Mouse (Mus musculus): ENCODE results near the gene Gfra1. TPM values are rescaled to one million over a fixed set of nuclear protein-coding genes. Genes with fewer than 3 reads are reported as not detected.

Gene Gfra1
- polyA plus RNA-seq, 1 experiment from 2014 or later, result 40.4 TPM

DNA sequence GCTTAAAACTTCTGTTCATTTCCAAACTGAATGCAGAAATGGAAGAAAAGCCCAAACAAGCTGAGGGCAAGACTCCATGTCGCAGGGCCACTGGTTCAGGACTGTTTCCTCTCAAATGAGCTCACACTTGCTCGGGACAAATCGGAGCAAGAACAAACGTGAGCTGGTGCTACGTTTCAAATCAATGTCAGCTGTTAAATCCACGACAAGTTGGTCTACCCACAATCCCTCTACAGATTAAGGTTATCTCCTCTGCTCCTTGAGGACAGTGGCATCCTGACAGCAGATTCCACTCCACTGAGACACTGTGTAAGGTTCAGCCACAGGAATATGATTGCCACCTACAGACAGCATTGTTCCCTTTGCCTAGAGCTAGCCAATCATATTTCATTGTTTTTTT is 4.4 kb downstream of the Gfra1 start:
- H3K36me3 ChIP-seq (ENCODE audit: control insufficient read depth, insufficient read depth, low read length), result no peaks in the 10 kb centered on the region
- 71% methylated on average over 6 of the region's 6 CpGs for WGBS
- peaks cover 23% of the 10 kb centered on the region for H3K4me1 ChIP-seq (ENCODE audit: control insufficient read depth, insufficient read depth, low read length)
- no peak overlapping the region for H3K4me3 ChIP-seq (ENCODE audit: low read depth, low read length)
- no peak overlapping the region for H3K27ac ChIP-seq (ENCODE audit: low read depth, low read length)
- DNase-seq (ENCODE audit: low spot score), result no peak
- peak overlapping the region; percentile 14; the same call in 1 of the 2 replicates for H3K4me2 ChIP-seq (ENCODE audit: low read depth)
- no peaks in the 10 kb centered on the region for H3K9me3 ChIP-seq (ENCODE audit: control insufficient read depth, low read length)
- no peak for ATAC-seq (ENCODE audit: insufficient read depth, low FRiP score, low TSS enrichment)
- H3K9ac ChIP-seq (ENCODE audit: low read length), result no peak overlapping the region
- peaks cover 11% of the 10 kb centered on the region for H3K27me3 ChIP-seq (ENCODE audit: control insufficient read depth, insufficient read depth, low read length)

DNA sequence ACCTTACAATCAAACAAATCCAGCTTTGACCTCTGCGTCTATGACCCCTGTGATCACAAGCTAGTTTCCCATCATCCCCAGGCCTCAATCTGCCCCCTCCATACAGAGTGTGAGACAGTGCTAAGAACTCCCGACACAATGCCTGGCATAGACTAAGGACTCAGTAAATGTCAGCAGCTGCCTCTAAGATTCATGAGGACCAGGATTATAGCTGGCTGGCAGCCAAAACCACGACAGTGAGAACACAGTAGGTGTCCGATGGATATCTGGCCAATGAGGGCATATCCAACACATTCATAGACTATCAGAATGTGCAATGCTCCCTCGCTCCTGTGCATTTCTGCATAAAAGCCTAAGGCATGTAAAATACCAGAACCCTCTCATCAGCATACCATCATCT is 5.0 kb downstream of the Gfra1 start:
- peaks cover 23% of the 10 kb centered on the region for H3K4me1 ChIP-seq (ENCODE audit: control insufficient read depth, insufficient read depth, low read length)
- no peak overlapping the region for H3K27ac ChIP-seq (ENCODE audit: low read depth, low read length)
- WGBS, result 47% methylated on average over 5 of the region's 5 CpGs
- 0 out of 2 replicates have a peak overlapping the region, but pooled peaks have one; percentile 2 for H3K4me2 ChIP-seq (ENCODE audit: low read depth)
- H3K36me3 ChIP-seq (ENCODE audit: control insufficient read depth, insufficient read depth, low read length), result no peaks in the 10 kb centered on the region
- peak; percentile 54; the same call in 1 of the 2 replicates for ATAC-seq (ENCODE audit: insufficient read depth, low FRiP score, low TSS enrichment)
- H3K4me3 ChIP-seq (ENCODE audit: low read depth, low read length), result no peak overlapping the region
- no peaks in the 10 kb centered on the region for H3K9me3 ChIP-seq (ENCODE audit: control insufficient read depth, low read length)
- peaks cover 11% of the 10 kb centered on the region for H3K27me3 ChIP-seq (ENCODE audit: control insufficient read depth, insufficient read depth, low read length)
- no peak overlapping the region for H3K9ac ChIP-seq (ENCODE audit: low read length)
- DNase-seq (ENCODE audit: low spot score), result peak; percentile 66

GRCm38 (mm10) chr19:58442785-58443732 is 12.7 kb downstream of the Gfra1 start:
- H3K4me2 ChIP-seq (ENCODE audit: low read depth), result no peak overlapping the region
- no peak overlapping the region for H3K4me3 ChIP-seq (ENCODE audit: low read depth, low read length)
- H3K9me3 ChIP-seq (ENCODE audit: control insufficient read depth, low read length), result no peaks in the 10 kb centered on the region
- 41% methylated on average over 10 of the region's 10 CpGs for WGBS
- no peaks in the 10 kb centered on the region; the same call in 1 of the 2 replicates for H3K36me3 ChIP-seq (ENCODE audit: control insufficient read depth, insufficient read depth, low read length)
- ATAC-seq (ENCODE audit: insufficient read depth, low FRiP score, low TSS enrichment), result peak; percentile 58; the same call in 1 of the 2 replicates
- H3K4me1 ChIP-seq (ENCODE audit: control insufficient read depth, insufficient read depth, low read length), result peaks cover 24% of the 10 kb centered on the region
- DNase-seq (ENCODE audit: low spot score), result no peak
- H3K27me3 ChIP-seq (ENCODE audit: control insufficient read depth, insufficient read depth, low read length), result no peaks in the 10 kb centered on the region
- H3K9ac ChIP-seq (ENCODE audit: low read length), result no peak overlapping the region
- peak overlapping the region; percentile 65 for H3K27ac ChIP-seq (ENCODE audit: low read depth, low read length)

- Histone ChIP-seq H3K4me3 (ENCODE audit: low read depth, low read length) (no peak overlapping the region), H3K36me3 (ENCODE audit: control insufficient read depth, insufficient read depth, low read length) (no peaks in the 10 kb centered on the region; the same call in 1 of the 2 replicates), H3K27me3 (ENCODE audit: control insufficient read depth, insufficient read depth, low read length) (no peaks in the 10 kb centered on the region), H3K4me2 (ENCODE audit: low read depth) (no peak overlapping the region), H3K4me1 (ENCODE audit: control insufficient read depth, insufficient read depth, low read length) (peaks cover 33% of the 10 kb centered on the region), H3K27ac (ENCODE audit: low read depth, low read length) (0 out of 2 replicates have a peak overlapping the region, but pooled peaks have one; percentile 6), H3K9ac (ENCODE audit: low read length) (no peak overlapping the region), H3K9me3 (ENCODE audit: control insufficient read depth, low read length) (no peaks in the 10 kb centered on the region)
- DNase-seq (ENCODE audit: low spot score) (no peak), ATAC-seq (ENCODE audit: insufficient read depth, low FRiP score, low TSS enrichment) (no peak)
- 59% methylated on average over 7 of the region's 7 CpGs for WGBS
Observed at GRCm38 (mm10) chr19:58441785-58442184, 13.9 kb downstream of the Gfra1 start.

GRCm38 (mm10) chr19:58441246-58441645 is 14.5 kb downstream of the Gfra1 start:
- no peak overlapping the region for H3K9ac ChIP-seq (ENCODE audit: low read length)
- H3K4me3 ChIP-seq (ENCODE audit: low read depth, low read length), result no peak overlapping the region
- DNase-seq (ENCODE audit: low spot score) (no peak), ATAC-seq (ENCODE audit: insufficient read depth, low FRiP score, low TSS enrichment) (no peak)
- H3K27ac ChIP-seq (ENCODE audit: low read depth, low read length), result no peak overlapping the region
- WGBS, result 90% methylated on average over 7 of the region's 7 CpGs
- peaks cover 33% of the 10 kb centered on the region for H3K4me1 ChIP-seq (ENCODE audit: control insufficient read depth, insufficient read depth, low read length)
- no peaks in the 10 kb centered on the region for H3K27me3 ChIP-seq (ENCODE audit: control insufficient read depth, insufficient read depth, low read length)
- no peak overlapping the region for H3K4me2 ChIP-seq (ENCODE audit: low read depth)
- no peaks in the 10 kb centered on the region; the same call in 1 of the 2 replicates for H3K36me3 ChIP-seq (ENCODE audit: control insufficient read depth, insufficient read depth, low read length)
- no peaks in the 10 kb centered on the region for H3K9me3 ChIP-seq (ENCODE audit: control insufficient read depth, low read length)

DNA sequence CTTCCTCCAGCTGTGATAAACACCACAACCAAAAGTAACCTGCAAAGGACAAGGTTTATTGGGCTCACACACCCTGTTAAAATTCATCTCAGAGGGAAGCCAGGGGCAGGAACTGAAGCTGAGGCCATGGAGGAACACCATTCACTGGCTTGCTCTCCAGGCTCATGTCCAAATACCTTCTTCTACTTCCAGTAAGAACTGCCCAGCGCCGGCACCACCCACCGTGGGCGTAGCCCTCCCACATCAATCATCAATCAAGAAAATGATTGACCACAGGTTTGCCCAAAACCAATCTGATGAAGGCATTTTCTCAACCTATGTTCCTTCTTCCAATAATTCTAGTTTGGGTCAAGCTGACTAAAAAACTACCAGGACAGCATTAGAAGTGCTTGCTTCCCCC is 16.9 kb downstream of the Gfra1 start:
- no peak overlapping the region for H3K9ac ChIP-seq (ENCODE audit: low read length)
- no peaks in the 10 kb centered on the region; the same call in 1 of the 2 replicates for H3K36me3 ChIP-seq (ENCODE audit: control insufficient read depth, insufficient read depth, low read length)
- H3K27ac ChIP-seq (ENCODE audit: low read depth, low read length), result no peak overlapping the region
- H3K4me1 ChIP-seq (ENCODE audit: control insufficient read depth, insufficient read depth, low read length), result peaks cover 25% of the 10 kb centered on the region
- no peak overlapping the region for H3K4me3 ChIP-seq (ENCODE audit: low read depth, low read length)
- no peaks in the 10 kb centered on the region for H3K27me3 ChIP-seq (ENCODE audit: control insufficient read depth, insufficient read depth, low read length)
- H3K4me2 ChIP-seq (ENCODE audit: low read depth), result no peak overlapping the region
- 86% methylated on average over 4 of the region's 4 CpGs for WGBS
- DNase-seq (ENCODE audit: low spot score), result no peak
- H3K9me3 ChIP-seq (ENCODE audit: control insufficient read depth, low read length), result no peaks in the 10 kb centered on the region
- no peak for ATAC-seq (ENCODE audit: insufficient read depth, low FRiP score, low TSS enrichment)

DNA sequence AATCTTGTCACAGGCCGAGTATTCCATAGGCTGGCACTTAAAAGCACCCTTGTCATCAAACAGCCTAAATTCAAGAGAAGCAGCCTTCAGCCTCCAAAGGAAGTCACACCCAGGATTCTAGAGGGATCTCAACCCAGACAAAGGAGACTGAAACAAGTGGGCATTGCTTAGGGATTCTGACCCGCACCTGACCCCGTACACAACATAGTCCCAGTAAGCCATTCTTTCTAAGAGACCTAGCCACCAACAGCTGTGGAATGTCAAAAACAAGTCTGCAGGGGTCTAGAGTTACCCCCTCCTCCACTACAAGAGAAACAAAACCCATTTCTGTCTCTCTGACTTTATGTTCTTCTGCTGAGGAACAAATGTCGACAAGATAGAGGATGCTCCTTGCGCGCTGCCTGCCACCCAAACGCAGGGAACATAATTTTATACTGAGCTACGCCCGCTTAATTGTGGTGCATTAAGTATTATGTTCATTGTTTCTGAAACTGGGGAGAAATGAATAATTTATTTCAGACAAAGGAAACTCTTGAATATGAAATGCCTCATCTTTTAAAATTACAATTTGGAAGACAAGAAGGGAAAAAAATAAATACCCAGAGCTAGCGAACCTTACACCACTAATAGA is 18.2 kb downstream of the Gfra1 start:
- no peak for DNase-seq (ENCODE audit: low spot score)
- Histone ChIP-seq H3K27me3 (ENCODE audit: control insufficient read depth, insufficient read depth, low read length) (no peaks in the 10 kb centered on the region), H3K9me3 (ENCODE audit: control insufficient read depth, low read length) (no peaks in the 10 kb centered on the region), H3K4me3 (ENCODE audit: low read depth, low read length) (no peak overlapping the region), H3K4me1 (ENCODE audit: control insufficient read depth, insufficient read depth, low read length) (peaks cover 16% of the 10 kb centered on the region), H3K27ac (ENCODE audit: low read depth, low read length) (0 out of 2 replicates have a peak overlapping the region, but pooled peaks have one; percentile 14), H3K4me2 (ENCODE audit: low read depth) (no peak overlapping the region), H3K9ac (ENCODE audit: low read length) (no peak overlapping the region), H3K36me3 (ENCODE audit: control insufficient read depth, insufficient read depth, low read length) (no peaks in the 10 kb centered on the region; the same call in 1 of the 2 replicates)
- WGBS, result 57% methylated on average over 10 of the region's 10 CpGs
- ATAC-seq (ENCODE audit: insufficient read depth, low FRiP score, low TSS enrichment), result peak; percentile 41; the same call in 1 of the 2 replicates

GRCm38 (mm10) chr19:58436874-58437273 is 18.8 kb downstream of the Gfra1 start:
- peaks cover 13% of the 10 kb centered on the region for H3K4me1 ChIP-seq (ENCODE audit: control insufficient read depth, insufficient read depth, low read length)
- 0 out of 2 replicates have a peak overlapping the region, but pooled peaks have one; percentile 14 for H3K27ac ChIP-seq (ENCODE audit: low read depth, low read length)
- WGBS, result 76% methylated on average over 3 of the region's 3 CpGs
- H3K4me2 ChIP-seq (ENCODE audit: low read depth), result no peak overlapping the region
- H3K9ac ChIP-seq (ENCODE audit: low read length), result no peak overlapping the region
- ATAC-seq (ENCODE audit: insufficient read depth, low FRiP score, low TSS enrichment), result no peak
- no peak overlapping the region for H3K4me3 ChIP-seq (ENCODE audit: low read depth, low read length)
- H3K27me3 ChIP-seq (ENCODE audit: control insufficient read depth, insufficient read depth, low read length), result no peaks in the 10 kb centered on the region
- no peak for DNase-seq (ENCODE audit: low spot score)
- no peaks in the 10 kb centered on the region for H3K9me3 ChIP-seq (ENCODE audit: control insufficient read depth, low read length)
- no peaks in the 10 kb centered on the region; the same call in 1 of the 2 replicates for H3K36me3 ChIP-seq (ENCODE audit: control insufficient read depth, insufficient read depth, low read length)

Measured in neural tube, embryonic 11.5 days (tissue).